12 mouse cellular contexts compared by ENCODE assay signal in genomic region chr19:52721776-52722175, GRCm38 (mm10).
DNase-seq lines count a peak whose midpoint lies in the region; ATAC-seq and TF ChIP-seq lines count a peak whose summit lies in the region.
"Had no signal": no experiment of that assay in that cellular context is flagged by ENCODE, and none has a peak within 500 bp of the region (broad histone marks: within the 10 kb centered on the region; RNA-seq: fewer than 3 reads in every experiment).

No protein-coding gene starts in this region.

- no peak overlapping the region for H3K4me3 ChIP-seq in hindbrain, embryonic 11.5 days (ENCODE audit: low read depth, low read length)
- H3K4me3 ChIP-seq in hindbrain, embryonic 12.5 days, result no peak overlapping the region
- no peak overlapping the region for H3K4me3 ChIP-seq in lung, postnatal 0 days (ENCODE audit: low read depth, low read length)
- H3K4me3 ChIP-seq: hindbrain, embryonic 10.5 days; kidney, embryonic 15.5 days; limb, embryonic 13.5 days; lung, embryonic 15.5 days; midbrain, embryonic 10.5 days had no signal

- POLR2A ChIA-PET in Patski (lab: Charles Lee), result no interaction called here

- H3K9me3 ChIP-seq in hindbrain, embryonic 11.5 days (ENCODE audit: control insufficient read depth, low read length), result no peaks in the 10 kb centered on the region
- no peaks in the 10 kb centered on the region for H3K9me3 ChIP-seq in hindbrain, embryonic 12.5 days (replicated peaks)
- no peaks in the 10 kb centered on the region for H3K9me3 ChIP-seq in lung, postnatal 0 days (ENCODE audit: low read length)
- H3K9me3 ChIP-seq: hindbrain, embryonic 10.5 days; kidney, embryonic 15.5 days; limb, embryonic 13.5 days; lung, embryonic 15.5 days; midbrain, embryonic 10.5 days had no signal

- peak; percentile 38 for TF ChIP-seq CTCF in lung, postnatal 0 days (IDR thresholded peaks at IDR 0.05)
- peak; percentile 39 for TF ChIP-seq CTCF in Patski (IDR thresholded peaks at IDR 0.05)

- no peaks in the 10 kb centered on the region for H3K27me3 ChIP-seq in hindbrain, embryonic 11.5 days (ENCODE audit: control insufficient read depth, insufficient read depth, low read length)
- no peaks in the 10 kb centered on the region for H3K27me3 ChIP-seq in hindbrain, embryonic 12.5 days
- no peaks in the 10 kb centered on the region for H3K27me3 ChIP-seq in lung, postnatal 0 days (replicated peaks; ENCODE audit: insufficient read depth, low read length)
- peaks cover 19% of the 10 kb centered on the region for H3K27me3 ChIP-seq in Patski
- H3K27me3 ChIP-seq: kidney, embryonic 15.5 days; limb, embryonic 13.5 days; lung, embryonic 15.5 days had no signal

- CTCF ChIA-PET in Patski (lab: Charles Lee), result no interaction called here

- no peaks in the 10 kb centered on the region for H3K36me3 ChIP-seq in hindbrain, embryonic 11.5 days (ENCODE audit: control insufficient read depth, insufficient read depth, low read length)
- H3K36me3 ChIP-seq in hindbrain, embryonic 12.5 days, result no peaks in the 10 kb centered on the region
- no peaks in the 10 kb centered on the region for H3K36me3 ChIP-seq in lung, postnatal 0 days (ENCODE audit: insufficient read depth, low read length)
- H3K36me3 ChIP-seq: hindbrain, embryonic 10.5 days; kidney, embryonic 15.5 days; limb, embryonic 13.5 days; lung, embryonic 15.5 days; midbrain, embryonic 10.5 days had no signal

- DNase-seq in hindbrain, embryonic 11.5 days (ENCODE audit: low spot score), result peak; percentile 15
- no peak for DNase-seq in lung, postnatal 0 days (ENCODE audit: low spot score)
- DNase-seq in lung, postnatal 4 days, result no peak
- DNase-seq in Patski (ENCODE audit: low read depth, low spot score), result no peak
- peak; percentile 23 for DNase-seq in retina, postnatal 1 day
- no peak for DNase-seq in spleen, adult 18-20 months

- TF ChIP-seq EP300 in lung, postnatal 0 days (IDR thresholded peaks at IDR 0.05), result no peak

- no peaks in the 10 kb centered on the region for H3K4me1 ChIP-seq in hindbrain, embryonic 11.5 days (replicated peaks; ENCODE audit: control insufficient read depth, insufficient read depth, low read length)
- H3K4me1 ChIP-seq in hindbrain, embryonic 12.5 days, result no peaks in the 10 kb centered on the region
- H3K4me1 ChIP-seq in lung, postnatal 0 days (ENCODE audit: insufficient read depth, low read depth, low read length), result no peaks in the 10 kb centered on the region
- H3K4me1 ChIP-seq: hindbrain, embryonic 10.5 days; kidney, embryonic 15.5 days; limb, embryonic 13.5 days; lung, embryonic 15.5 days; midbrain, embryonic 10.5 days had no signal

- H3K27ac ChIP-seq in hindbrain, embryonic 11.5 days (ENCODE audit: low read depth, low read length), result no peak overlapping the region
- H3K27ac ChIP-seq in hindbrain, embryonic 12.5 days, result no peak overlapping the region
- no peak overlapping the region for H3K27ac ChIP-seq in lung, postnatal 0 days (ENCODE audit: low read length)
- H3K27ac ChIP-seq: hindbrain, embryonic 10.5 days; kidney, embryonic 15.5 days; limb, embryonic 13.5 days; lung, embryonic 15.5 days; midbrain, embryonic 10.5 days had no signal

- WGBS in hindbrain, embryonic 11.5 days, result 19% methylated on average over 1 of the region's 1 CpGs
- 25% methylated on average over 1 of the region's 1 CpGs for WGBS in hindbrain, embryonic 12.5 days
- 11% methylated on average over 1 of the region's 1 CpGs for WGBS in lung, postnatal 0 days

- in situ Hi-C loops in Patski (cut with MboI; ENCODE audit: low pct_unique_long_range_greater_than_20kb), result no loop called here

- no peak overlapping the region for H3K4me2 ChIP-seq in hindbrain, embryonic 11.5 days (replicated peaks; ENCODE audit: low read depth, low read length)
- no peak overlapping the region for H3K4me2 ChIP-seq in hindbrain, embryonic 12.5 days (replicated peaks)
- no peak overlapping the region for H3K4me2 ChIP-seq in lung, postnatal 0 days (replicated peaks; ENCODE audit: low read depth, low read length)
- H3K4me2 ChIP-seq: kidney, embryonic 15.5 days; limb, embryonic 13.5 days; lung, embryonic 15.5 days had no signal

- ATAC-seq in hindbrain, embryonic 11.5 days (ENCODE audit: low FRiP score), result no peak
- ATAC-seq in hindbrain, embryonic 12.5 days (ENCODE audit: low FRiP score), result no peak
- no peak for ATAC-seq in lung, postnatal 0 days
- ATAC-seq in Patski, result no peak

- H3K9ac ChIP-seq in hindbrain, embryonic 11.5 days (ENCODE audit: low read depth, low read length), result no peak overlapping the region
- H3K9ac ChIP-seq in hindbrain, embryonic 12.5 days, result no peak overlapping the region
- H3K9ac ChIP-seq in lung, postnatal 0 days (replicated peaks; ENCODE audit: low read depth), result no peak overlapping the region
- H3K9ac ChIP-seq: kidney, embryonic 15.5 days; limb, embryonic 13.5 days; lung, embryonic 15.5 days had no signal

Comparison
In these comparisons a context has a peak if more than half of its experiments do, and no peak if none do; other contexts are left out.
1. DNase-seq: peak in hindbrain, embryonic 11.5 days (single experiment) and retina, postnatal 1 day (single experiment); none in lung, postnatal 0 days (single experiment), lung, postnatal 4 days (0 of 2), Patski (single experiment) and spleen, adult 18-20 months (0 of 2).